Mouse (Mus musculus): Measurements from ENCODE around the gene Rabif.

- TF ChIP-seq MAX (IDR thresholded peaks at IDR 0.05; ENCODE audit: low read depth) (no peak), USF1 (IDR thresholded peaks at IDR 0.05; ENCODE audit: low read depth) (no peak), E2F4 (IDR thresholded peaks at IDR 0.05; ENCODE audit: insufficient read depth) (no peak), TCF3 (IDR thresholded peaks at IDR 0.05; ENCODE audit: insufficient read length, low read depth) (no peak), TCF12 (IDR thresholded peaks at IDR 0.05; ENCODE audit: insufficient read depth, poor library complexity, severe bottlenecking) (no peak), POLR2A (IDR thresholded peaks at IDR 0.05; ENCODE audit: insufficient read length, low read depth) (no peak), MYOD1 (IDR thresholded peaks at IDR 0.05; ENCODE audit: control insufficient read depth in 1 of 3, insufficient read length in 2 of 3, low read depth in 2 of 3) (no peak), SRF (IDR thresholded peaks at IDR 0.05; ENCODE audit: control insufficient read depth, insufficient read length, low read depth) (no peak), CEBPB (IDR thresholded peaks at IDR 0.05; ENCODE audit: insufficient read depth, poor library complexity, severe bottlenecking) (no peak), REST (IDR thresholded peaks at IDR 0.05; ENCODE audit: insufficient read depth, insufficient read length) (no peak), POLR2AphosphoS2 (IDR thresholded peaks at IDR 0.05; ENCODE audit: insufficient read length, low read depth) (no peak)
These were observed 57.9 kb downstream of the Rabif start for GRCm38 (mm10) chr1:134552396-134552795.
